Mouse (Mus musculus) midbrain, embryonic 10.5 days (tissue): ENCODE measurements around the gene Skap1. TPM values are rescaled to one million over a fixed set of nuclear protein-coding genes. Genes with fewer than 3 reads are reported as not detected.

Experiments used
- DNase-seq: peaks from one replicate; pipeline ENCODE4 v3.0.0-alpha.2; 2017; ENCODE audit warnings: low spot score
- H3K27ac ChIP-seq: fragments of 300-500 bp; sonication (generic); replicated peaks from 2 replicates; pipeline ENCODE4 v1.5.1; 2016; ENCODE audit warnings: mild to moderate bottlenecking
- H3K27me3 ChIP-seq: fragments of 300-500 bp; sonication (generic); 2 replicates; pipeline ENCODE4 v1.6.1; 2016; ENCODE audit warnings: low read depth, mild to moderate bottlenecking; ENCODE audit not compliant: poor library complexity, severe bottlenecking
- H3K36me3 ChIP-seq: fragments of 300-500 bp; sonication (generic); 2 replicates; pipeline ENCODE4 v1.6.1; 2016; ENCODE audit warnings: mild to moderate bottlenecking, moderate library complexity
- H3K4me1 ChIP-seq: fragments of 300-500 bp; sonication (generic); 2 replicates; pipeline ENCODE4 v1.6.1; 2016
- H3K4me3 ChIP-seq: fragments of 300-500 bp; sonication (generic); 2 replicates; pipeline ENCODE4 v1.5.1; 2016; ENCODE audit warnings: mild to moderate bottlenecking, moderate library complexity
- H3K9me3 ChIP-seq: fragments of 300-500 bp; sonication (generic); replicated peaks from 2 replicates; pipeline ENCODE4 v1.6.1; 2016; ENCODE audit warnings: mild to moderate bottlenecking
- WGBS: fragments of 180-500 bp; shearing (Covaris S2); methylation state at CpG from one replicate; pipeline ENCODE4 v1.1.7; 2016; 5-methylcytosine and 5-hydroxymethylcytosine counted together
- polyA plus RNA-seq: library from polyadenylated mRNA; unstranded; fragments of >200 nt; fragmentation: Nextera tagmentation; extraction: Ambion mirVana; gene quantifications from 2 replicates; pipeline ENCODE4 v1.2.1, GENCODE M21; 2016

Skap1 gene
- polyA plus RNA-seq, 1 experiment from 2014 or later, result 1.8 TPM

- DNase-seq, result peak; percentile 36
- H3K27ac ChIP-seq, result no peak overlapping the region
- H3K9me3 ChIP-seq, result no peaks in the 10 kb centered on the region
- H3K4me3 ChIP-seq, result no peak overlapping the region
- H3K27me3 ChIP-seq, result peaks cover 32% of the 10 kb centered on the region
- H3K4me1 ChIP-seq, result no peaks in the 10 kb centered on the region
- WGBS, result 23% methylated on average over 5 of the region's 5 CpGs
- no peaks in the 10 kb centered on the region for H3K36me3 ChIP-seq
Observed at GRCm38 (mm10) chr11:96536146-96536545, 71.8 kb downstream of the Skap1 start.

- WGBS, result 79% methylated on average over 7 of the region's 7 CpGs
- no peak overlapping the region for H3K4me3 ChIP-seq
- H3K9me3 ChIP-seq, result no peaks in the 10 kb centered on the region
- no peaks in the 10 kb centered on the region for H3K4me1 ChIP-seq
- H3K27me3 ChIP-seq, result peaks cover 43% of the 10 kb centered on the region
- DNase-seq, result no peak
- no peaks in the 10 kb centered on the region for H3K36me3 ChIP-seq
- H3K27ac ChIP-seq, result no peak overlapping the region
Observed at GRCm38 (mm10) chr11:96542003-96542402, 77.6 kb downstream of the Skap1 start.

GRCm38 (mm10) chr11:96542561-96542960, 78.2 kb downstream of the Skap1 start:
- Histone ChIP-seq H3K4me3 (no peak overlapping the region), H3K27ac (no peak overlapping the region), H3K36me3 (no peaks in the 10 kb centered on the region), H3K9me3 (no peaks in the 10 kb centered on the region), H3K27me3 (peaks cover 38% of the 10 kb centered on the region), H3K4me1 (no peaks in the 10 kb centered on the region)
- no peak for DNase-seq
- 88% methylated on average over 7 of the region's 7 CpGs for WGBS

- Histone ChIP-seq H3K9me3 (no peaks in the 10 kb centered on the region), H3K4me3 (no peak overlapping the region), H3K36me3 (no peaks in the 10 kb centered on the region), H3K27me3 (peaks cover 18% of the 10 kb centered on the region), H3K27ac (no peak overlapping the region), H3K4me1 (no peaks in the 10 kb centered on the region)
- no peak for DNase-seq
- WGBS, result 82% methylated on average over 8 of the region's 8 CpGs
Observed at GRCm38 (mm10) chr11:96546428-96546827, 82.0 kb downstream of the Skap1 start.

- Histone ChIP-seq H3K27me3 (peaks cover 46% of the 10 kb centered on the region), H3K9me3 (no peaks in the 10 kb centered on the region), H3K4me3 (no peak overlapping the region), H3K27ac (no peak overlapping the region), H3K4me1 (0 out of 2 replicates have a peak, but pooled peaks cover 2% of the 10 kb centered on the region), H3K36me3 (no peaks in the 10 kb centered on the region)
- WGBS, result 88% methylated on average over 9 of the region's 9 CpGs
- no peak for DNase-seq
Observed at GRCm38 (mm10) chr11:96550960-96551703, 86.7 kb downstream of the Skap1 start.

- H3K36me3 ChIP-seq, result no peaks in the 10 kb centered on the region
- H3K27ac ChIP-seq, result no peak overlapping the region
- H3K4me3 ChIP-seq, result no peak overlapping the region
- WGBS, result 20% methylated on average over 15 of the region's 15 CpGs
- H3K9me3 ChIP-seq, result no peaks in the 10 kb centered on the region
- H3K27me3 ChIP-seq, result peaks cover 50% of the 10 kb centered on the region
- 0 out of 2 replicates have a peak, but pooled peaks cover 2% of the 10 kb centered on the region for H3K4me1 ChIP-seq
- DNase-seq, result peak; percentile 19
Observed at GRCm38 (mm10) chr11:96553091-96553490, 88.7 kb downstream of the Skap1 start.

- H3K4me1 ChIP-seq, result no peaks in the 10 kb centered on the region
- no peak overlapping the region for H3K4me3 ChIP-seq
- peaks cover 31% of the 10 kb centered on the region for H3K27me3 ChIP-seq
- no peaks in the 10 kb centered on the region for H3K9me3 ChIP-seq
- no peak for DNase-seq
- WGBS, result 90% methylated on average over 5 of the region's 5 CpGs
- no peak overlapping the region for H3K27ac ChIP-seq
- H3K36me3 ChIP-seq, result no peaks in the 10 kb centered on the region
Observed at GRCm38 (mm10) chr11:96560229-96560628, 95.8 kb downstream of the Skap1 start.

- H3K4me1 ChIP-seq, result no peaks in the 10 kb centered on the region
- 70% methylated on average over 1 of the region's 1 CpGs for WGBS
- H3K27ac ChIP-seq, result no peak overlapping the region
- H3K4me3 ChIP-seq, result no peak overlapping the region
- peaks cover 7% of the 10 kb centered on the region; the same call in 1 of the 2 replicates for H3K27me3 ChIP-seq
- no peak for DNase-seq
- H3K36me3 ChIP-seq, result no peaks in the 10 kb centered on the region
- H3K9me3 ChIP-seq, result no peaks in the 10 kb centered on the region
Observed at GRCm38 (mm10) chr11:96564088-96564487, 99.7 kb downstream of the Skap1 start.

GRCm38 (mm10) chr11:96572515-96572914, 108.1 kb downstream of the Skap1 start:
- Histone ChIP-seq H3K27ac (no peak overlapping the region), H3K27me3 (no peaks in the 10 kb centered on the region), H3K36me3 (no peaks in the 10 kb centered on the region), H3K9me3 (no peaks in the 10 kb centered on the region), H3K4me1 (peaks cover 19% of the 10 kb centered on the region), H3K4me3 (no peak overlapping the region)
- 34% methylated on average over 3 of the region's 3 CpGs for WGBS
- DNase-seq, result no peak

GRCm38 (mm10) chr11:96576491-96577427, 112.4 kb downstream of the Skap1 start:
- peaks cover 58% of the 10 kb centered on the region for H3K4me1 ChIP-seq
- H3K27ac ChIP-seq, result peak overlapping the region; percentile 33
- H3K27me3 ChIP-seq, result peaks cover 6% of the 10 kb centered on the region; the same call in 1 of the 2 replicates
- no peak for DNase-seq
- no peaks in the 10 kb centered on the region for H3K36me3 ChIP-seq
- H3K4me3 ChIP-seq, result no peak overlapping the region
- 54% methylated on average over 14 of the region's 14 CpGs for WGBS
- no peaks in the 10 kb centered on the region for H3K9me3 ChIP-seq

- H3K4me1 ChIP-seq, result peaks cover 74% of the 10 kb centered on the region
- peak overlapping the region; percentile 67 for H3K27ac ChIP-seq
- H3K4me3 ChIP-seq, result peak overlapping the region; percentile 33
- DNase-seq, result peak; percentile 60
- H3K9me3 ChIP-seq, result no peaks in the 10 kb centered on the region
- WGBS, result 24% methylated on average over 25 of the region's 25 CpGs
- peaks cover 6% of the 10 kb centered on the region; the same call in 1 of the 2 replicates for H3K27me3 ChIP-seq
- no peaks in the 10 kb centered on the region for H3K36me3 ChIP-seq
Observed at GRCm38 (mm10) chr11:96578551-96579283, 114.3 kb downstream of the Skap1 start.

- no peaks in the 10 kb centered on the region for H3K9me3 ChIP-seq
- no peak overlapping the region for H3K27ac ChIP-seq
- peaks cover 6% of the 10 kb centered on the region; the same call in 1 of the 2 replicates for H3K27me3 ChIP-seq
- no peak overlapping the region for H3K4me3 ChIP-seq
- WGBS, result 56% methylated on average over 10 of the region's 10 CpGs
- no peaks in the 10 kb centered on the region for H3K36me3 ChIP-seq
- peak; percentile 52 for DNase-seq
- peaks cover 62% of the 10 kb centered on the region for H3K4me1 ChIP-seq
Observed at GRCm38 (mm10) chr11:96581604-96582384, 117.4 kb downstream of the Skap1 start.
